ENCODE assay signal across 23 mouse cellular contexts in genomic region chr15:81120140-81120539, GRCm38 (mm10).
A peak's percentile ranks its signal among the peaks of the same experiment; 100 is the strongest.
DNase-seq lines count a peak whose midpoint lies in the region; ATAC-seq and TF ChIP-seq lines count a peak whose summit lies in the region.
"Had no signal": no experiment of that assay in that cellular context is flagged by ENCODE, and none has a peak within 500 bp of the region (broad histone marks: within the 10 kb centered on the region; RNA-seq: fewer than 3 reads in every experiment).

No protein-coding gene starts in this region.

- intact Hi-C loops in heart, adult 2 months (cut with DNase I) = no loop called here

- H3K9me3 ChIP-seq in heart, embryonic 11.5 days (replicated peaks; ENCODE audit: control insufficient read depth, low read length) = no peaks in the 10 kb centered on the region
- H3K9me3 ChIP-seq in lung, postnatal 0 days (ENCODE audit: low read length) = no peaks in the 10 kb centered on the region
- H3K9me3 ChIP-seq in stomach, postnatal 0 days (ENCODE audit: control insufficient read depth, low read length) = no peaks in the 10 kb centered on the region
- H3K9me3 ChIP-seq: embryonic facial prominence, embryonic 12.5 days; forebrain, embryonic 12.5 days; liver, embryonic 13.5 days had no signal

- no peak overlapping the region for H3K27ac ChIP-seq in heart, adult 2 months
- no peak overlapping the region for H3K27ac ChIP-seq in heart, embryonic 11.5 days (ENCODE audit: low read depth, low read length)
- no peak overlapping the region for H3K27ac ChIP-seq in lung, postnatal 0 days (ENCODE audit: low read length)
- H3K27ac ChIP-seq in stomach, postnatal 0 days (replicated peaks) = no peak overlapping the region
- H3K27ac ChIP-seq: embryonic facial prominence, embryonic 12.5 days; forebrain, embryonic 12.5 days; hindbrain, embryonic 14.5 days; kidney, postnatal 0 days; liver, embryonic 13.5 days; macrophage had no signal

- peaks cover 1% of the 10 kb centered on the region; the same call in 1 of the 2 replicates for H3K4me1 ChIP-seq in heart, adult 2 months (ENCODE audit: control insufficient read depth, insufficient read depth, low read length)
- no peaks in the 10 kb centered on the region for H3K4me1 ChIP-seq in heart, embryonic 11.5 days (ENCODE audit: control insufficient read depth, insufficient read depth, low read length)
- H3K4me1 ChIP-seq in lung, postnatal 0 days (ENCODE audit: insufficient read depth, low read depth, low read length) = peaks cover 4% of the 10 kb centered on the region; the same call in 1 of the 2 replicates
- no peaks in the 10 kb centered on the region for H3K4me1 ChIP-seq in stomach, postnatal 0 days (replicated peaks; ENCODE audit: control insufficient read depth, insufficient read depth)

- H3K79me2 ChIP-seq in heart, adult 2 months (replicated peaks; ENCODE audit: control insufficient read depth, insufficient read depth, low read length) = no peaks in the 10 kb centered on the region; the same call in 1 of the 2 replicates

- H3K4me2 ChIP-seq in heart, embryonic 11.5 days = no peak overlapping the region
- H3K4me2 ChIP-seq in lung, postnatal 0 days (replicated peaks; ENCODE audit: low read depth, low read length) = no peak overlapping the region
- H3K4me2 ChIP-seq in stomach, postnatal 0 days (replicated peaks; ENCODE audit: low read depth) = no peak overlapping the region
- H3K4me2 ChIP-seq: embryonic facial prominence, embryonic 12.5 days; forebrain, embryonic 12.5 days; hindbrain, embryonic 14.5 days; liver, embryonic 13.5 days had no signal

- 72% methylated on average over 6 of the region's 6 CpGs for WGBS in heart, adult 2 months
- 64% methylated on average over 6 of the region's 6 CpGs for WGBS in heart, embryonic 11.5 days (ENCODE audit: insufficient replicate concordance)
- WGBS in lung, postnatal 0 days = 68% methylated on average over 6 of the region's 6 CpGs
- 65% methylated on average over 6 of the region's 6 CpGs for WGBS in stomach, postnatal 0 days

- peak; percentile 64; the same call in 1 of the 2 replicates for TF ChIP-seq EP300 in heart, adult 2 months (IDR thresholded peaks at IDR 0.05; ENCODE audit: insufficient read depth, low read depth, low read length)
- no peak for TF ChIP-seq EP300 in lung, postnatal 0 days (IDR thresholded peaks at IDR 0.05)
- TF ChIP-seq EP300 in stomach, postnatal 0 days (optimal IDR thresholded peaks at IDR 0.05) = no peak

- ATAC-seq in heart, embryonic 11.5 days (replicated peaks; ENCODE audit: insufficient number of reproducible peaks, low FRiP score, low TSS enrichment) = no peak
- no peak for ATAC-seq in lung, postnatal 0 days
- 0 out of 2 replicates have a peak, but pooled peaks have one; percentile 18 for ATAC-seq in stomach, postnatal 0 days (ENCODE audit: low FRiP score, low TSS enrichment)
- ATAC-seq in CD4-positive, CD25-positive, alpha-beta regulatory T cell, adult 4 months = no peak

- no peaks in the 10 kb centered on the region for H3K36me3 ChIP-seq in heart, adult 2 months (ENCODE audit: control insufficient read depth, insufficient read depth, low read length)
- H3K36me3 ChIP-seq in heart, embryonic 11.5 days (ENCODE audit: control insufficient read depth, insufficient read depth, low read length) = peaks cover 3% of the 10 kb centered on the region; the same call in 1 of the 2 replicates
- no peaks in the 10 kb centered on the region for H3K36me3 ChIP-seq in lung, postnatal 0 days (ENCODE audit: insufficient read depth, low read length)
- H3K36me3 ChIP-seq in stomach, postnatal 0 days (ENCODE audit: control insufficient read depth, insufficient read depth, low read length) = no peaks in the 10 kb centered on the region
- H3K36me3 ChIP-seq: embryonic facial prominence, embryonic 12.5 days; forebrain, embryonic 12.5 days; liver, embryonic 13.5 days had no signal

- H3K27me3 ChIP-seq in heart, adult 2 months (ENCODE audit: control insufficient read depth, insufficient read depth, low read length) = no peaks in the 10 kb centered on the region
- no peaks in the 10 kb centered on the region for H3K27me3 ChIP-seq in heart, embryonic 11.5 days (ENCODE audit: control insufficient read depth, insufficient read depth, low read length)
- H3K27me3 ChIP-seq in lung, postnatal 0 days (replicated peaks; ENCODE audit: insufficient read depth, low read length) = no peaks in the 10 kb centered on the region
- H3K27me3 ChIP-seq in stomach, postnatal 0 days (ENCODE audit: control insufficient read depth, insufficient read depth, low read length) = no peaks in the 10 kb centered on the region
- H3K27me3 ChIP-seq: embryonic facial prominence, embryonic 12.5 days; forebrain, embryonic 12.5 days; liver, embryonic 13.5 days had no signal

- TF ChIP-seq CTCF in heart, adult 2 months (IDR thresholded peaks at IDR 0.05) = peak; percentile 37
- no peak for TF ChIP-seq CTCF in lung, postnatal 0 days (IDR thresholded peaks at IDR 0.05)
- no peak for TF ChIP-seq CTCF in stomach, postnatal 0 days (IDR thresholded peaks at IDR 0.05; ENCODE audit: low read depth)

- DNase-seq in heart, adult 2 months = peak; percentile 27 to 49
- DNase-seq in lung, postnatal 14 days = peak; percentile 42
- no peak for DNase-seq in lung, postnatal 0 days (ENCODE audit: low spot score)
- DNase-seq in heart, adult 9 months (ENCODE audit: low spot score in 2 of 2) = peak; percentile 38 to 41
- no peak for DNase-seq in stomach, postnatal 0 days (ENCODE audit: low spot score)
- no peak for DNase-seq in MN1 (ENCODE audit: low spot score)
- DNase-seq: adrenal gland, postnatal 14 days; cerebellum, adult 2 months; cerebellum, postnatal 25 days; kidney, adult 2 months; liver, embryonic 13.5 days; lung, adult 2 months; retina, postnatal 1 day; right cerebral cortex, postnatal 25 days; thymus, adult 18-20 months; thymus, postnatal 36 days had no signal

- H3K4me3 ChIP-seq in heart, adult 2 months = no peak overlapping the region
- no peak overlapping the region for H3K4me3 ChIP-seq in heart, embryonic 11.5 days (ENCODE audit: low read depth, low read length)
- H3K4me3 ChIP-seq in lung, postnatal 0 days (ENCODE audit: low read depth, low read length) = no peak overlapping the region
- no peak overlapping the region for H3K4me3 ChIP-seq in stomach, postnatal 0 days (ENCODE audit: low read depth, low read length)
- H3K4me3 ChIP-seq: embryonic facial prominence, embryonic 12.5 days; forebrain, embryonic 12.5 days; liver, embryonic 13.5 days had no signal

- H3K9ac ChIP-seq in heart, adult 2 months (ENCODE audit: low read depth, low read length) = no peak overlapping the region
- H3K9ac ChIP-seq in heart, embryonic 11.5 days (ENCODE audit: low read depth, low read length) = no peak overlapping the region
- H3K9ac ChIP-seq in lung, postnatal 0 days (replicated peaks; ENCODE audit: low read depth) = no peak overlapping the region
- no peak overlapping the region for H3K9ac ChIP-seq in stomach, postnatal 0 days (ENCODE audit: low read length)
- H3K9ac ChIP-seq: embryonic facial prominence, embryonic 12.5 days; forebrain, embryonic 12.5 days; hindbrain, embryonic 14.5 days; liver, embryonic 13.5 days had no signal

- TF ChIP-seq POLR2A in heart, adult 2 months (IDR thresholded peaks at IDR 0.05; ENCODE audit: insufficient read depth, low read depth, low read length) = no peak

Comparison
In these comparisons a context has a peak if more than half of its experiments do, and no peak if none do; other contexts are left out.
1. DNase-seq: peak in heart, adult 2 months (2 of 2), lung, postnatal 14 days (single experiment) and heart, adult 9 months (2 of 2); none in lung, postnatal 0 days (single experiment), stomach, postnatal 0 days (single experiment) and MN1 (single experiment).